Mouse (Mus musculus) spleen, adult 18-20 months (tissue): ENCODE measurements around the gene Olfr494.

Source experiments
- DNase-seq, 2 experiments: peaks; one replicate each; pipeline ENCODE4 v3.0.0; 2022; ENCODE audit warnings: mixed read lengths in 2 of 2

The Olfr494 gene

DNA sequence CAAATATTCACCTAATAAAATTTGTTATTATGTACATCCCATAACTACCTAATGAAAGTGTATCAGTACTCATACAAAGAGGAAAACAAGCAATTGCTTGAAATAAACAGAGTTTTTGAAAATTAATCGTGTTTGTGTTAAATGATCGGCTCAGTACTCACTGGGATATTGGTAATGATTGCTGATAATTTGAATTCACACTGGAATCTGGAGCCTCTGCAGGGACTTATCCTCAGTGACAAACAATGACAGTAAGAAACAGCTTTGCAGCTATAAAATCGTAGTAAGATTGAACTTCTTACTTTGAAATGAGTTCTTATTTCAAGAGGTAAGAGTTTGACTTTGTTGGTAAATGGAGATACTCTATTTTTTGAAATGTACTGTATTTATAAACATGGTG, at the start of gene Olfr494:
Olfr494 (plus strand) TSS at position 301 of the 400 bp plus-strand sequence.
- no peak for DNase-seq

DNA sequence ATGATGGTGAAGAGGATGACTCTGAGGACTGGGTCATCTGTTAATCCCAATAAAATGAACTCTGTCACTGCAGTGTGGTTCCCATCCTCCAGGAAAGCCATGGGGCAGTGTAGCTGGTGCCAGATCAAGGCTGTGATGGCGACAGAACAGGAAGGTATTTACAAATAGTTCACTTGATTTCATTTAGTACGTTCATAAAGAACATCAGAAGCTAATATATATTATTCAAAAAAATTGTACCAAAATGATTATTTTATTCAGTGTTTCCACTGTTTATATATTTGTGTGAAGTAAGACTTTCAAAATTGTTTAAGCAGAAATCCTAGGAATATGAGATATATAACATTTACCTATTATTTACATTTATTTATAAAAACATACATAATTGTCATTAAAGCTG, 41.6 kb upstream of the Olfr494 start, which contains the start of gene Olfr492:
Olfr492 (minus strand) TSS at position 101 of the 400 bp plus-strand sequence.
- no peak for DNase-seq

GRCm38 (mm10) chr7:108346879-108347278, 18.3 kb upstream of the Olfr494 start, which contains the start of gene Olfr493:
Gene Olfr493 (minus strand): TSS chr7:108346979.
- no peak for DNase-seq

DNA sequence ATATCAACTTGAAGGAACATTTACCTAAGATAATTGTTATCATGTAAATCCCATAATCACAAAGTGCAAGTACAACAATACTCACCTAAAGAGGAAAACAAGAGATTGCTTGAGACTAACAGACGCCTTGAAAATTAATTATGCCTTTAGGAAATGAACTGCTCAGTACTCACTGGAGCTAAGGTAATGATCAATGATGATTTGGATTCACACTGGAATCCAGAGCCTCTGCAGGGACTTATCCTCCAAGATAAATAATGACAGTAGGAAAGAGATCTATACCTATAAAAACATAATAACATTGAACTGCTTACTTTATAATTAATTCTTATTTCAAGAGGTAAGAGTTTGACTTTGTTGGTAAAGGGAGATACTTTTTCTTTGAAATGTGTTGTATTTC, 27.7 kb downstream of the Olfr494 start, which contains the start of gene Olfr495:
Olfr495 (plus strand) TSS at position 301 of the 400 bp plus-strand sequence.
- DNase-seq = no peak
